In the genomic region with DNA sequence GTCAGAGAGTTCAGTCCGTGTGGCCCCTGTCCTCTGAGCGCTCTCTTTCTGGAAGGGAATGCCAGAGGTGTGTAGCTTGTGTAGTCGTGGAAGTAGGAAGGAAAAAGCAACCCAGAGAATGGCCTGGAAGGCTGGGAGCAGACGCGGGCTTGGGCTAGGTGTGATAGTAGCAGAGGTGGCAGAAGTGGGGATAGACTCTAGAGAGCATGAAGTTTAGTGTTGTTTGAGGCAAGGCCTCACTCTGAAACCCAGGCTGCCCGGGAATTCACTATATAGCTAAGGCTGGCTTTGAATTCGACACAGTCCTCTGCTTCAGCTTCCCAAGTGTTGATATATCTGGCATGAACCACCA, we compare ENCODE assay signal across 7 mouse cellular contexts. TPM values are rescaled to one million over a fixed set of nuclear protein-coding genes. Genes with fewer than 3 reads are reported as not detected.
A peak's percentile ranks its signal among the peaks of the same experiment; 100 is the strongest.
DNase-seq lines count a peak whose midpoint lies in the region; ATAC-seq and TF ChIP-seq lines count a peak whose summit lies in the region.

No protein-coding gene starts in this region.

- H3K27me3 ChIP-seq in spleen, adult 2 months (ENCODE audit: control insufficient read depth, insufficient read depth, low read length), result no peaks in the 10 kb centered on the region
- 0 out of 2 replicates have a peak, but pooled peaks cover 5% of the 10 kb centered on the region for H3K27me3 ChIP-seq in forebrain, embryonic 12.5 days
- H3K27me3 ChIP-seq in liver, embryonic 15.5 days, result peaks cover 6% of the 10 kb centered on the region

- ATAC-seq in forebrain, embryonic 12.5 days (ENCODE audit: low FRiP score), result no peak
- ATAC-seq in liver, embryonic 15.5 days (ENCODE audit: insufficient read depth), result peak; percentile 53

- H3K4me2 ChIP-seq in forebrain, embryonic 12.5 days, result peak overlapping the region; percentile 97
- peak overlapping the region; percentile 87 for H3K4me2 ChIP-seq in liver, embryonic 15.5 days

- no peaks in the 10 kb centered on the region for H3K4me1 ChIP-seq in spleen, adult 2 months (ENCODE audit: control insufficient read depth, insufficient read depth, insufficient read length)
- peaks cover 19% of the 10 kb centered on the region for H3K4me1 ChIP-seq in forebrain, embryonic 12.5 days
- peaks cover 26% of the 10 kb centered on the region for H3K4me1 ChIP-seq in liver, embryonic 15.5 days (replicated peaks)

- WGBS in spleen, adult 2 months, result under 1% methylated on average over 7 of the region's 7 CpGs
- under 1% methylated on average over 7 of the region's 7 CpGs for WGBS in forebrain, embryonic 12.5 days
- 1% methylated on average over 7 of the region's 7 CpGs for WGBS in liver, embryonic 15.5 days (ENCODE audit: insufficient replicate concordance)

- TF ChIP-seq POLR2A in spleen, adult 2 months (IDR thresholded peaks at IDR 0.05; ENCODE audit: low read depth, low read length), result no peak

- H3K9ac ChIP-seq in forebrain, embryonic 12.5 days, result peak overlapping the region; percentile 83
- H3K9ac ChIP-seq in liver, embryonic 15.5 days, result peak overlapping the region; percentile 72

- H3K36me3 ChIP-seq in spleen, adult 2 months (ENCODE audit: control insufficient read depth, insufficient read depth, low read length), result peaks cover 10% of the 10 kb centered on the region
- H3K36me3 ChIP-seq in forebrain, embryonic 12.5 days (replicated peaks), result peaks cover 26% of the 10 kb centered on the region
- H3K36me3 ChIP-seq in liver, embryonic 15.5 days (replicated peaks), result peaks cover 29% of the 10 kb centered on the region

- no peak overlapping the region for H3K27ac ChIP-seq in spleen, adult 2 months (ENCODE audit: insufficient read depth, low read length)
- H3K27ac ChIP-seq in forebrain, embryonic 12.5 days, result no peak overlapping the region
- peak overlapping the region; percentile 45; the same call in 1 of the 2 replicates for H3K27ac ChIP-seq in liver, embryonic 15.5 days (replicated peaks)

- no peak for TF ChIP-seq CTCF in spleen, adult 2 months (IDR thresholded peaks at IDR 0.05; ENCODE audit: extremely low read depth, insufficient read depth, insufficient read length, insufficient replicate concordance)

- no peak for DNase-seq in spleen, adult 2 months (ENCODE audit: low read depth in 1 of 2, low spot score in 2 of 2)
- DNase-seq in spleen, postnatal 10 days (ENCODE audit: low spot score in 2 of 2), result no peak
- DNase-seq in gastrocnemius, postnatal 10 days, result no peak
- no peak for DNase-seq in thymus, postnatal 25 days
- no peak for DNase-seq in thymus, postnatal 4 days

- H3K4me3 ChIP-seq in spleen, adult 2 months (ENCODE audit: extremely low read depth, insufficient read depth, insufficient read length), result peak overlapping the region; percentile 97
- peak overlapping the region; percentile 87 for H3K4me3 ChIP-seq in forebrain, embryonic 12.5 days (replicated peaks)
- peak overlapping the region; percentile 81 for H3K4me3 ChIP-seq in liver, embryonic 15.5 days (replicated peaks)

- H3K9me3 ChIP-seq in forebrain, embryonic 12.5 days, result no peaks in the 10 kb centered on the region
- no peaks in the 10 kb centered on the region for H3K9me3 ChIP-seq in liver, embryonic 15.5 days (replicated peaks)

RNA-seq across cellular contexts. Expression of gene 1700088E04Rik, which starts 0.5 kb away (rescaled TPM):
- 0.53 and 0.83 TPM in 2 replicates for polyA plus RNA-seq in spleen, adult 2 months (2012; rRNA removed)
- polyA plus RNA-seq in forebrain, embryonic 12.5 days (2016; fragmentation: Nextera tagmentation; extraction: Ambion mirVana), result 9.2 and 12.2 TPM in 2 replicates
- 0.47 and 0.69 TPM in 2 replicates for polyA plus RNA-seq in liver, embryonic 15.5 days (2015; fragmentation: Nextera tagmentation; extraction: Ambion mirVana)
- total RNA-seq in gastrocnemius, postnatal 10 days (2021), result 1 to 10 TPM in 1 of 2 experiments, under 1 TPM in 1; 0.54 to 1.1 TPM

RNA-seq across cellular contexts. Expression of gene Polr2f, which starts 0.7 kb away (rescaled TPM):
- 20.3 and 25.4 TPM in 2 replicates for polyA plus RNA-seq in spleen, adult 2 months (2012; rRNA removed)
- 368 and 375 TPM in 2 replicates for polyA plus RNA-seq in forebrain, embryonic 12.5 days (2016; fragmentation: Nextera tagmentation; extraction: Ambion mirVana)
- 118 and 125 TPM in 2 replicates for polyA plus RNA-seq in liver, embryonic 15.5 days (2015; fragmentation: Nextera tagmentation; extraction: Ambion mirVana)
- total RNA-seq in gastrocnemius, postnatal 10 days (2021), result 10 to 100 TPM; 73.5 to 80.9 TPM

RNA-seq across cellular contexts. Expression of gene Sox10, which starts 23.5 kb away (rescaled TPM):
- 0.75 and 2.0 TPM in 2 replicates for polyA plus RNA-seq in spleen, adult 2 months (2012; rRNA removed)
- 1.5 and 2.4 TPM in 2 replicates for polyA plus RNA-seq in forebrain, embryonic 12.5 days (2016; fragmentation: Nextera tagmentation; extraction: Ambion mirVana)
- 0.09 and 0.12 TPM in 2 replicates for polyA plus RNA-seq in liver, embryonic 15.5 days (2015; fragmentation: Nextera tagmentation; extraction: Ambion mirVana)
- total RNA-seq in gastrocnemius, postnatal 10 days (2021), result 1 to 10 TPM; 7.6 to 8.1 TPM

RNA-seq across cellular contexts. Expression of gene Micall1, which starts 32.8 kb away (rescaled TPM):
- polyA plus RNA-seq in spleen, adult 2 months (2012; rRNA removed), result 20.0 and 24.9 TPM in 2 replicates
- 8.4 and 9.5 TPM in 2 replicates for polyA plus RNA-seq in forebrain, embryonic 12.5 days (2016; fragmentation: Nextera tagmentation; extraction: Ambion mirVana)
- polyA plus RNA-seq in liver, embryonic 15.5 days (2015; fragmentation: Nextera tagmentation; extraction: Ambion mirVana), result 0.86 and 1.3 TPM in 2 replicates
- 10 to 100 TPM; 17.4 to 20.4 TPM for total RNA-seq in gastrocnemius, postnatal 10 days (2021)
